Mouse (Mus musculus) left cerebral cortex, adult 2 months (tissue): ENCODE measurements around the gene Timd2. TPM values are rescaled to one million over a fixed set of nuclear protein-coding genes. Genes with fewer than 3 reads are reported as not detected.
"Not testable (repeated sequence)": the region's sequence is repeated elsewhere in the genome, so short reads cannot be mapped to it uniquely, and the experiment has no call there.

Experiments
- DNase-seq, 2 experiments: peaks; one replicate each; pipeline ENCODE4 v3.0.0; 2021 to 2022; ENCODE audit warnings: low spot score in 2 of 2, mixed read lengths in 1 of 2; ENCODE audit errors: extremely low spot score in 1 of 2
- H3K27ac ChIP-seq: fragments of 200-600 bp; 2 replicates; pipeline ENCODE4 v1.8.1; 2022
- H3K4me3 ChIP-seq: fragments of 200-600 bp; 2 replicates; pipeline ENCODE4 v1.8.1; 2022
- CTCF ChIP-seq: fragments of 200-600 bp; IDR thresholded peaks from 2 replicates; pipeline ENCODE4 v1.8.1; 2022; ENCODE audit warnings: antibody characterized with exemption, mild to moderate bottlenecking, moderate library complexity
- intact Hi-C: fragments of 180-260 bp; cut with DNase I; formaldehyde crosslinking; loops from one replicate; pipeline ENCODE4 v1.15.1; 2025
- long read RNA-seq, 2 experiments: library from polyadenylated mRNA; stranded (forward); transcript quantifications; one replicate each; pipeline ENCODE4 v2.0.0; 2021; ENCODE audit warnings: borderline mapping rate in 2 of 2
- total RNA-seq, 2 experiments: library from RNA; stranded (reverse); gene quantifications; 2 replicates each; pipeline ENCODE4 v1.2.3; 2021

Timd2 gene
- total RNA-seq: not detected
- long read RNA-seq, experiment 1: 0 reads
- long read RNA-seq, experiment 2: 0 reads

- DNase-seq: no peak
- intact Hi-C loops: no loop called here
- Histone ChIP-seq H3K27ac (no peak within 1 kb of the TSS), H3K4me3 (no peak within 1 kb of the TSS)
- TF ChIP-seq CTCF: no peak
Observed at GRCm38 (mm10) chr11:46706664-46707356, at the start of gene Timd2. Gene Timd2, minus strand, starts transcription at chr11:46707061.

- DNase-seq, H3K4me3 ChIP-seq, H3K27ac ChIP-seq, intact Hi-C loops: not testable (repeated sequence)
Observed at GRCm38 (mm10) chr11:46755714-46756113, 48.9 kb upstream of the Timd2 start.

GRCm38 (mm10) chr11:46754669-46755068 lies 47.8 kb upstream of the Timd2 start:
- intact Hi-C loops: no loop called here
- Histone ChIP-seq H3K27ac (no peak overlapping the region), H3K4me3 (no peak overlapping the region)
- no peak for DNase-seq
- no peak for TF ChIP-seq CTCF

GRCm38 (mm10) chr11:46753662-46754061 lies 46.8 kb upstream of the Timd2 start:
- Histone ChIP-seq H3K27ac (no peak overlapping the region), H3K4me3 (no peak overlapping the region)
- TF ChIP-seq CTCF: no peak
- intact Hi-C loops: no loop called here
- DNase-seq: no peak

GRCm38 (mm10) chr11:46747996-46748395 lies 41.1 kb upstream of the Timd2 start:
- intact Hi-C loops: loop anchor here (2.0 kb wide), 1 partner anchor 55 kb away; no protein-coding TSS in a partner anchor
- Histone ChIP-seq H3K4me3 (no peak overlapping the region), H3K27ac (no peak overlapping the region)
- TF ChIP-seq CTCF: no peak
- DNase-seq: no peak

GRCm38 (mm10) chr11:46741716-46742115 lies 34.9 kb upstream of the Timd2 start:
- no peak for DNase-seq
- intact Hi-C loops: no loop called here
- Histone ChIP-seq H3K27ac (no peak overlapping the region), H3K4me3 (no peak overlapping the region)
- no peak for TF ChIP-seq CTCF

- no peak overlapping the region for H3K4me3 ChIP-seq
- no peak for TF ChIP-seq CTCF
- intact Hi-C loops: no loop called here
Observed at GRCm38 (mm10) chr11:46740886-46741285, 34.0 kb upstream of the Timd2 start.

GRCm38 (mm10) chr11:46739501-46739900 lies 32.6 kb upstream of the Timd2 start:
- intact Hi-C loops: loop anchor here (10.0 kb wide), 1 partner anchor 1315 kb away; no protein-coding TSS in a partner anchor
- no peak for DNase-seq
- Histone ChIP-seq H3K4me3 (no peak overlapping the region), H3K27ac (no peak overlapping the region)
- no peak for TF ChIP-seq CTCF

More at GRCm38 (mm10) chr11:46740886-46741285, 34.0 kb upstream of the Timd2 start:
- H3K27ac ChIP-seq: no peak overlapping the region
- no peak for DNase-seq

- not testable (repeated sequence) for H3K27ac ChIP-seq, DNase-seq
Observed at GRCm38 (mm10) chr11:46735076-46735475, 28.2 kb upstream of the Timd2 start, which contains the start of gene Havcr1. Gene Havcr1, plus strand, starts transcription at chr11:46735080.

GRCm38 (mm10) chr11:46734617-46735016 lies 27.8 kb upstream of the Timd2 start:
- intact Hi-C loops: loop anchor here (10.0 kb wide), 1 partner anchor 1320 kb away; no protein-coding TSS in a partner anchor
- Histone ChIP-seq H3K4me3 (no peak overlapping the region), H3K27ac (no peak overlapping the region)
- DNase-seq: no peak
- no peak for TF ChIP-seq CTCF

More at GRCm38 (mm10) chr11:46735076-46735475, 28.2 kb upstream of the Timd2 start, which contains the start of gene Havcr1:
- intact Hi-C loops: loop anchor here (10.0 kb wide), 1 partner anchor 1320 kb away; no protein-coding TSS in a partner anchor
- not testable (repeated sequence) for H3K4me3 ChIP-seq

GRCm38 (mm10) chr11:46733242-46733789 lies 26.5 kb upstream of the Timd2 start:
- H3K4me3 ChIP-seq: no peak overlapping the region
- peak in 1 of 2 experiments; percentile 11 for DNase-seq
- no peak overlapping the region for H3K27ac ChIP-seq
- peak; percentile 73 for TF ChIP-seq CTCF
- intact Hi-C loops: loop anchor here (10.0 kb wide), 1 partner anchor 1321 kb away; no protein-coding TSS in a partner anchor

GRCm38 (mm10) chr11:46731541-46732070 lies 24.7 kb upstream of the Timd2 start:
- intact Hi-C loops: loop anchor here (10.0 kb wide), 1 partner anchor 1323 kb away; no protein-coding TSS in a partner anchor
- Histone ChIP-seq H3K27ac (no peak overlapping the region), H3K4me3 (no peak overlapping the region)
- TF ChIP-seq CTCF: no peak
- DNase-seq: no peak
